Mouse (Mus musculus): ENCODE measurements around the gene Gm10272.

GRCm38 (mm10) chr10:77667402-77667801, 39.0 kb upstream of the Gm10272 start:
- TF ChIP-seq CTCF (IDR thresholded peaks at IDR 0.05; ENCODE audit: insufficient read depth, low read depth, low read length) (no peak), POLR2A (IDR thresholded peaks at IDR 0.05; ENCODE audit: insufficient read depth, low read depth, low read length) (no peak)
